Mouse (Mus musculus) kidney, adult 2 months (tissue): Measurements from ENCODE around the gene Tmem254a.
"Not testable (repeated sequence)": the region's sequence is repeated elsewhere in the genome, so short reads cannot be mapped to it uniquely, and the experiment has no call there.

Experiments used
- CTCF ChIP-seq: fragments of 200-500 bp; conservative IDR thresholded peaks from 2 replicates; pipeline ENCODE4 v1.5.1; 2011; ENCODE audit warnings: low read depth, mild to moderate bottlenecking, control low read depth, low read length, moderate library complexity, mixed read lengths; ENCODE audit not compliant: insufficient read depth, insufficient read length
- POLR2A ChIP-seq: fragments of 200-500 bp; IDR thresholded peaks from one replicate; pipeline ENCODE4 v1.6.1; 2011; ENCODE audit warnings: low read depth, low read length, control low read depth

- not testable (repeated sequence) for TF ChIP-seq POLR2A, CTCF
These were observed 31.8 kb downstream of the Tmem254a start for GRCm38 (mm10) chr14:25895686-25896085.
